Mouse (Mus musculus) MEL (cell line): ENCODE measurements around the gene Cdh13. TPM values are rescaled to one million over a fixed set of nuclear protein-coding genes. Genes with fewer than 3 reads are reported as not detected.

ENCODE experiments used
- DNase-seq: peaks from one replicate; pipeline ENCODE4 v3.0.0; 2011; ENCODE audit warnings: low read depth, low spot score
- H3K27ac ChIP-seq: 2 replicates; pipeline ENCODE4 v1.5.1; 2012; ENCODE audit warnings: low read depth, mild to moderate bottlenecking, control low read depth, low read length, moderate library complexity; ENCODE audit not compliant: control insufficient read depth
- H3K27me3 ChIP-seq, 2 experiments: fragments of 150-350 bp in 1 of 2; sonication (generic) in 1 of 2; 2 replicates each; pipeline ENCODE4 v1.6.1; 2012; ENCODE audit warnings: low read length in 2 of 2, mild to moderate bottlenecking in 2 of 2, improper control_type of control experiment in 1 of 2, moderate library complexity in 1 of 2; ENCODE audit not compliant: insufficient read depth in 2 of 2, control insufficient read depth in 1 of 2
- H3K36me3 ChIP-seq, 2 experiments: 2 replicates each; pipeline ENCODE4 v1.6.1; 2012 to 2014; ENCODE audit warnings: low read length in 2 of 2, improper control_type of control experiment in 1 of 2, inconsistent platforms in 1 of 2, mild to moderate bottlenecking in 1 of 2; ENCODE audit not compliant: insufficient read depth in 2 of 2, control insufficient read depth in 1 of 2
- H3K4me1 ChIP-seq, 2 experiments: fragments of 150-350 bp in 1 of 2; sonication (generic) in 1 of 2; 2 replicates each; pipeline ENCODE4 v1.6.1; 2012; ENCODE audit warnings: low read length in 2 of 2, improper control_type of control experiment in 1 of 2, mild to moderate bottlenecking in 1 of 2; ENCODE audit not compliant: insufficient read depth in 2 of 2, control insufficient read depth in 1 of 2
- H3K4me3 ChIP-seq, 2 experiments: fragments of 150-350 bp in 1 of 2; sonication (generic) in 1 of 2; 2 replicates each; pipeline ENCODE4 v1.5.1; 2012; ENCODE audit warnings: low read depth in 2 of 2, low read length in 2 of 2, mild to moderate bottlenecking in 2 of 2, moderate library complexity in 2 of 2, control low read depth in 1 of 2, improper control_type of control experiment in 1 of 2; ENCODE audit not compliant: control insufficient read depth in 1 of 2, insufficient read depth in 1 of 2
- H3K79me2 ChIP-seq: 2 replicates; pipeline ENCODE4 v1.6.1; 2012; ENCODE audit warnings: mild to moderate bottlenecking, low read length, moderate library complexity; ENCODE audit not compliant: control insufficient read depth, poor library complexity, insufficient read depth
- H3K9ac ChIP-seq: 2 replicates; pipeline ENCODE4 v1.6.1; 2012; ENCODE audit warnings: low read depth, mild to moderate bottlenecking, control low read depth, low read length, moderate library complexity; ENCODE audit not compliant: control insufficient read depth, poor library complexity, severe bottlenecking
- H3K9me3 ChIP-seq: fragments of 150-350 bp; sonication (generic); replicated peaks from 2 replicates; pipeline ENCODE4 v1.6.1; 2012; ENCODE audit warnings: mild to moderate bottlenecking, low read length, improper control_type of control experiment, moderate library complexity; ENCODE audit not compliant: insufficient read depth
- BHLHE40 ChIP-seq: IDR thresholded peaks from 2 replicates; pipeline ENCODE4 v1.6.1; 2012; ENCODE audit warnings: low read depth, mild to moderate bottlenecking, inconsistent platforms, low read length, improper control_type of control experiment, borderline replicate concordance
- CTCF ChIP-seq, 3 experiments: IDR thresholded peaks in 2 of 3; conservative IDR thresholded peaks in 1 of 3; 2 replicates each; pipeline ENCODE4 v1.5.1; 2011 to 2012; ENCODE audit warnings: low read length in 3 of 3, low read depth in 2 of 3, mild to moderate bottlenecking in 2 of 3, improper control_type of control experiment in 1 of 3, inconsistent platforms in 1 of 3, mixed read lengths in 1 of 3, moderate library complexity in 1 of 3; ENCODE audit not compliant: control insufficient read depth in 1 of 3, insufficient read depth in 1 of 3, poor library complexity in 1 of 3, severe bottlenecking in 1 of 3
- EP300 ChIP-seq, 2 experiments: IDR thresholded peaks; 2 replicates each; pipeline ENCODE4 v1.6.1; 2011; ENCODE audit warnings: improper control_type of control experiment in 2 of 2, low read length in 2 of 2, low read depth in 1 of 2, mild to moderate bottlenecking in 1 of 2
- ETS1 ChIP-seq: IDR thresholded peaks from 2 replicates; pipeline ENCODE4 v1.6.1; 2012; ENCODE audit warnings: low read depth, mild to moderate bottlenecking, inconsistent platforms, low read length, improper control_type of control experiment, moderate library complexity
- GABPA ChIP-seq: IDR thresholded peaks from 2 replicates; pipeline ENCODE4 v1.6.1; 2012; ENCODE audit warnings: low read depth, mild to moderate bottlenecking, inconsistent platforms, low read length, improper control_type of control experiment, moderate library complexity
- GATA1 ChIP-seq: IDR thresholded peaks from 2 replicates; pipeline ENCODE4 v1.6.1; 2011; ENCODE audit warnings: low read depth, low read length, improper control_type of control experiment
- JUND ChIP-seq: IDR thresholded peaks from 2 replicates; pipeline ENCODE4 v1.6.1; 2011; ENCODE audit warnings: low read depth, mild to moderate bottlenecking, improper control_type of control experiment, low read length
- KAT2A ChIP-seq: conservative IDR thresholded peaks from 2 replicates; pipeline ENCODE4 v1.6.1; 2012; ENCODE audit warnings: low read depth, low read length, improper control_type of control experiment, inconsistent platforms
- MAFK ChIP-seq: IDR thresholded peaks from 2 replicates; pipeline ENCODE4 v1.6.1; 2011; ENCODE audit warnings: low read depth, mild to moderate bottlenecking, low read length, improper control_type of control experiment, borderline replicate concordance
- MEF2A ChIP-seq: IDR thresholded peaks from 2 replicates; pipeline ENCODE4 v1.6.1; 2014; ENCODE audit warnings: low read depth, mild to moderate bottlenecking, inconsistent platforms, low read length, improper control_type of control experiment; ENCODE audit not compliant: poor library complexity, insufficient replicate concordance, severe bottlenecking; ENCODE audit errors: extremely low read depth
- MXI1 ChIP-seq: IDR thresholded peaks from 2 replicates; pipeline ENCODE4 v1.6.1; 2011; ENCODE audit warnings: mild to moderate bottlenecking, low read depth, low read length, improper control_type of control experiment
- NELFE ChIP-seq: IDR thresholded peaks from 2 replicates; pipeline ENCODE4 v1.6.1; 2011; ENCODE audit warnings: low read depth, low read length, improper control_type of control experiment
- NRF1 ChIP-seq: IDR thresholded peaks from 2 replicates; pipeline ENCODE4 v1.6.1; 2014; ENCODE audit warnings: low read depth, mild to moderate bottlenecking, inconsistent platforms, low read length, improper control_type of control experiment, moderate library complexity; ENCODE audit not compliant: poor library complexity, insufficient read depth, severe bottlenecking
- POLR2AphosphoS2 ChIP-seq: IDR thresholded peaks from 2 replicates; pipeline ENCODE4 v1.6.1; 2011; ENCODE audit warnings: low read length, improper control_type of control experiment
- POLR2AphosphoS5 ChIP-seq: IDR thresholded peaks from 2 replicates; pipeline ENCODE4 v1.6.1; 2012; ENCODE audit warnings: low read depth, borderline replicate concordance, mild to moderate bottlenecking, inconsistent platforms, low read length, moderate library complexity, mixed read lengths
- SMC3 ChIP-seq: IDR thresholded peaks from 2 replicates; pipeline ENCODE4 v1.6.1; 2011; ENCODE audit warnings: low read depth, low read length, improper control_type of control experiment
- TAL1 ChIP-seq: IDR thresholded peaks from 2 replicates; pipeline ENCODE4 v1.6.1; 2012; ENCODE audit warnings: mild to moderate bottlenecking, inconsistent platforms, low read length, moderate library complexity, mixed read lengths
- TBP ChIP-seq: IDR thresholded peaks from 2 replicates; pipeline ENCODE4 v1.8.0; 2011; ENCODE audit warnings: low read depth, low read length, improper control_type of control experiment
- TCF12 ChIP-seq: IDR thresholded peaks from 2 replicates; pipeline ENCODE4 v1.6.1; 2014; ENCODE audit warnings: low read depth, mild to moderate bottlenecking, inconsistent platforms, low read length, improper control_type of control experiment, moderate library complexity
- USF1 ChIP-seq: IDR thresholded peaks from 2 replicates; pipeline ENCODE4 v1.6.1; 2014; ENCODE audit warnings: low read depth, mild to moderate bottlenecking, inconsistent platforms, low read length, improper control_type of control experiment, moderate library complexity
- USF2 ChIP-seq, 2 experiments: IDR thresholded peaks; 2 replicates each; pipeline ENCODE4 v1.6.1; 2011 to 2012; ENCODE audit warnings: improper control_type of control experiment in 2 of 2, low read length in 2 of 2, borderline replicate concordance in 1 of 2, inconsistent platforms in 1 of 2, low read depth in 1 of 2, mild to moderate bottlenecking in 1 of 2; ENCODE audit not compliant: insufficient read depth in 1 of 2
- ZC3H11A ChIP-seq: IDR thresholded peaks from 2 replicates; pipeline ENCODE4 v1.6.1; 2012; ENCODE audit warnings: low read depth, mild to moderate bottlenecking, inconsistent platforms, low read length, improper control_type of control experiment
- ZKSCAN1 ChIP-seq: IDR thresholded peaks from 2 replicates; pipeline ENCODE4 v1.6.1; 2012; ENCODE audit warnings: low read depth, mild to moderate bottlenecking, inconsistent platforms, low read length, improper control_type of control experiment, moderate library complexity
- ZMIZ1 ChIP-seq: IDR thresholded peaks from 2 replicates; pipeline ENCODE4 v1.6.1; 2012; ENCODE audit warnings: low read depth, mild to moderate bottlenecking, inconsistent platforms, low read length, improper control_type of control experiment, moderate library complexity
- ZNF384 ChIP-seq: IDR thresholded peaks from 2 replicates; pipeline ENCODE4 v1.6.1; 2012; ENCODE audit warnings: low read depth, mild to moderate bottlenecking, inconsistent platforms, low read length, improper control_type of control experiment
- polyA plus RNA-seq, 2 experiments: library from polyadenylated mRNA; stranded (reverse) in 1 of 2; unstranded in 1 of 2; fragments of >175 nt in 1 of 2; fragments of >200 nt in 1 of 2; gene quantifications; 2 replicates each; pipeline versions ENCODE4 v1.2.1 to v1.2.4; 2012; ENCODE audit warnings: low replicate concordance in 2 of 2, low read depth in 1 of 2; ENCODE audit not compliant: insufficient read length in 2 of 2, insufficient read depth in 1 of 2, missing spikeins in 1 of 2
- total RNA-seq: library from RNA; depleted of rRNA; stranded (reverse); fragments of 300-350 nt; gene quantifications from 2 replicates; pipeline ENCODE4 v1.2.3, GENCODE M21; 2012

The Cdh13 gene
- total and polyA plus RNA-seq, 3 experiments: not detected

GRCm38 (mm10) chr8:119345029-119345682 lies 1061.6 kb downstream of the Cdh13 start:
- H3K9me3 ChIP-seq: no peaks in the 10 kb centered on the region
- H3K27ac ChIP-seq: peak overlapping the region; percentile 21
- H3K27me3 ChIP-seq: no peaks in the 10 kb centered on the region
- H3K36me3 ChIP-seq: peaks cover 7 to 20% of the 10 kb centered on the region in 2 experiments
- DNase-seq: peak; percentile 55
- peak overlapping the region; percentile 85 to 88 for H3K4me3 ChIP-seq
- peaks cover 6 to 18% of the 10 kb centered on the region in 2 experiments for H3K4me1 ChIP-seq
- TF ChIP-seq KAT2A: no peak
- no peak for TF ChIP-seq ZKSCAN1
- peak; percentile 51; the same call in 1 of the 2 replicates for TF ChIP-seq MXI1
- TF ChIP-seq CTCF (IDR thresholded peaks at IDR 0.05 in 2 of 3, conservative IDR thresholded peaks at IDR 0.05 in 1 of 3; ENCODE audit: control insufficient read depth in 1 of 3, insufficient read depth in 1 of 3, low read depth in 2 of 3, low read length in 3 of 3, poor library complexity in 1 of 3, severe bottlenecking in 1 of 3): peak in 1 of 3 experiments; percentile 6; a peak in 1 of 6 replicates
- no peak for TF ChIP-seq MEF2A
- 0 out of 2 replicates have a peak, but pooled peaks have one; percentile 14 for TF ChIP-seq BHLHE40
- TF ChIP-seq JUND: no peak
- peaks cover 14% of the 10 kb centered on the region for H3K79me2 ChIP-seq
- H3K9ac ChIP-seq: peak overlapping the region; percentile 81

GRCm38 (mm10) chr8:119345683-119346075 lies 1062.1 kb downstream of the Cdh13 start:
- peak; percentile 78 for DNase-seq

GRCm38 (mm10) chr8:119351647-119352046 lies 1068.1 kb downstream of the Cdh13 start:
- H3K36me3 ChIP-seq: peaks cover 7 to 14% of the 10 kb centered on the region in 2 experiments
- H3K4me3 ChIP-seq: no peak overlapping the region
- H3K9me3 ChIP-seq: no peaks in the 10 kb centered on the region
- no peaks in the 10 kb centered on the region for H3K27me3 ChIP-seq
- H3K4me1 ChIP-seq: peaks cover 6 to 21% of the 10 kb centered on the region in 2 experiments
- no peak for DNase-seq
- H3K79me2 ChIP-seq: peaks cover 1% of the 10 kb centered on the region; the same call in 1 of the 2 replicates
- H3K9ac ChIP-seq: no peak overlapping the region
- H3K27ac ChIP-seq: no peak overlapping the region
- TF ChIP-seq JUND (no peak), USF2 (IDR thresholded peaks at IDR 0.05; ENCODE audit: borderline replicate concordance in 1 of 2, insufficient read depth in 1 of 2, low read depth in 1 of 2, low read length in 2 of 2) (no peak), ETS1 (no peak), EP300 (IDR thresholded peaks at IDR 0.05; ENCODE audit: low read depth in 1 of 2, low read length in 2 of 2) (no peak), ZKSCAN1 (no peak), MAFK (no peak), NRF1 (no peak), NELFE (no peak), POLR2AphosphoS2 (no peak), MEF2A (no peak), TAL1 (no peak), ZMIZ1 (no peak), TCF12 (no peak), GABPA (no peak)

More at GRCm38 (mm10) chr8:119345683-119346075, 1062.1 kb downstream of the Cdh13 start:
- H3K4me3 ChIP-seq: peak overlapping the region; percentile 85 to 88
- H3K27ac ChIP-seq: no peak overlapping the region
- H3K36me3 ChIP-seq: peaks cover 7 to 20% of the 10 kb centered on the region in 2 experiments
- no peaks in the 10 kb centered on the region for H3K9me3 ChIP-seq
- peak overlapping the region; percentile 81 for H3K9ac ChIP-seq
- H3K79me2 ChIP-seq: peaks cover 14% of the 10 kb centered on the region
- TF ChIP-seq USF1: no peak
- TF ChIP-seq CTCF (IDR thresholded peaks at IDR 0.05 in 2 of 3, conservative IDR thresholded peaks at IDR 0.05 in 1 of 3; ENCODE audit: control insufficient read depth in 1 of 3, insufficient read depth in 1 of 3, low read depth in 2 of 3, low read length in 3 of 3, poor library complexity in 1 of 3, severe bottlenecking in 1 of 3): peak; percentile 16 to 54 (median 48); a peak in 4 of 6 replicates
- no peak for TF ChIP-seq BHLHE40
- TF ChIP-seq ZC3H11A: no peak
- 0 out of 2 replicates have a peak, but pooled peaks have one; percentile 12 for TF ChIP-seq TBP
- TF ChIP-seq ZNF384: 0 out of 2 replicates have a peak, but pooled peaks have one; percentile 3
- no peak for TF ChIP-seq POLR2AphosphoS2
- no peak for TF ChIP-seq MXI1
- TF ChIP-seq GATA1: peak; percentile 59
- TF ChIP-seq POLR2AphosphoS5: no peak
- no peak for TF ChIP-seq TAL1
- TF ChIP-seq SMC3: peak; percentile 8; the same call in 1 of the 2 replicates
- TF ChIP-seq, all 39 proteins: peak for 5
- Histone ChIP-seq H3K27me3 (no peaks in the 10 kb centered on the region), H3K4me1 (peaks cover 6 to 16% of the 10 kb centered on the region in 2 experiments)
